Mouse (Mus musculus): ENCODE data around the gene Vmn2r72.

The Vmn2r72 gene

GRCm38 (mm10) chr7:85754997-85755396 lies at the start of gene Vmn2r72:
Gene Vmn2r72, minus strand, starts transcription at chr7:85755097.
- DNase-seq (ENCODE audit: low spot score in 2 of 2), result no peak
